Mouse (Mus musculus) brain, embryonic 14.5 days (tissue): Measurements from ENCODE around the gene Coq10a.

ENCODE experiments used
- CTCF ChIP-seq: fragments of 200-500 bp; IDR thresholded peaks from 2 replicates; pipeline ENCODE4 v1.5.1; 2012; ENCODE audit warnings: inconsistent platforms, mild to moderate bottlenecking, moderate library complexity, borderline replicate concordance; ENCODE audit not compliant: insufficient read depth, insufficient read length; ENCODE audit errors: extremely low read depth
- POLR2A ChIP-seq: fragments of 200-500 bp; IDR thresholded peaks from 2 replicates; pipeline ENCODE4 v1.6.1; 2012; ENCODE audit warnings: mild to moderate bottlenecking, inconsistent platforms, borderline replicate concordance; ENCODE audit not compliant: poor library complexity, insufficient read depth, insufficient read length, severe bottlenecking; ENCODE audit errors: extremely low read depth

DNA sequence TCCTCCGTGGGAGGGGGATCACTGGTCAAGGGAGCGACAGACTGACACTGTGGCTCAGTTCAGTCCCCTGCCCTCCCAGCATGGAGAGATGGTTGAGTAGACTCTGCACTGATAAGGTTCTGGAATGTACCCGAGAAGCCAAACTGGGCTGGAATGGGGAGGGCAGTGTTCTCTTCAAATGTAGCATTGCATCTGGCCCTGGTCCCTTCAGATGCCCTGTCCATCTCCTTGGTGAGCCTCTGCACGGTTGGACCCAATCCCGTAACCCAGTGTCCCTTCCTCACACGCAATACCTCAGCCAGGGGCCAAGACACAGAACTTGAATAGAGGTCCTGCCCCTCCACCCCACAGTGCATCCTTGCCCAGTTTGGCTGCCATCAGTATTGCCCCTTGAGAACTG, 23.1 kb upstream of the Coq10a start:
- no peak for TF ChIP-seq CTCF
- TF ChIP-seq POLR2A = no peak
